Mouse (Mus musculus) liver, adult 2 months (tissue): ENCODE measurements at regions not wholly inside any gene's neighbourhood (a gene's known extent, or its start where the extent isn't known, plus 50 kb on each side); places are given as distances from the start of the nearest gene placed in this dataset.

Source experiments
- CTCF ChIP-seq: fragments of 200-500 bp; IDR thresholded peaks from 2 replicates; pipeline ENCODE4 v1.5.1; 2011; ENCODE audit warnings: low read depth, low read length, control low read depth
- POLR2A ChIP-seq: fragments of 200-500 bp; IDR thresholded peaks from 2 replicates; pipeline ENCODE4 v1.6.1; 2011; ENCODE audit warnings: low read length, control low read depth; ENCODE audit not compliant: insufficient read depth; ENCODE audit errors: extremely low read depth

DNA sequence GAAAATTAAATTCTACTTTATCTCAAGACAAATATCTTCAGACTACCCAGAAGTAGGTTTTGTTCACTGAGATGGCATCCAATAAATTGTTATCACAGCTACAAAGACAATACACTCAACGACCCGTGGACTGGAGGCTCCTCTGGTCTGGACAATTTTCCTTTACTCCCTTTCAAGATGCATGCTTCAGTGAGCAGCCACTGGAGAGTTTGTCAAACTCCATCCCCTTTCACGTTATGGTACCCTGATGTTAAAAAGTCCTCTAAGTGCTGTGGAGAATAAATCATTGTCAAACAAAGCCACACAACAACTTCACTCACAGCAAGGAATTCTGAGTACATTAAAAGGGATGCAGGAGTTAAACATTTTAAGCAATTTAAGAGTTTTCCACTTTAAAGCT, 486.7 kb upstream of the Slit2 start:
- TF ChIP-seq CTCF (no peak), POLR2A (no peak)
